Mouse (Mus musculus): ENCODE data around the gene Zfp668. TPM values are rescaled to one million over a fixed set of nuclear protein-coding genes. Genes with fewer than 3 reads are reported as not detected.

The Zfp668 gene
- polyA plus RNA-seq, 1 experiment from 2014 or later: 32.6 TPM

- ATAC-seq (replicated peaks; ENCODE audit: low FRiP score) (peak; percentile 9; the same call in 1 of the 2 replicates), DNase-seq (ENCODE audit: low spot score) (no peak)
- peak overlapping the region; percentile 70 for H3K4me2 ChIP-seq (ENCODE audit: low read depth, low read length, severe bottlenecking)
- H3K4me1 ChIP-seq (replicated peaks; ENCODE audit: control insufficient read depth, insufficient read depth, low read length): peaks cover 13% of the 10 kb centered on the region; the same call in 1 of the 2 replicates
- H3K4me3 ChIP-seq (ENCODE audit: low read depth, low read length): peak overlapping the region; percentile 95
- H3K36me3 ChIP-seq (ENCODE audit: control insufficient read depth, insufficient read depth, low read length): peaks cover 16% of the 10 kb centered on the region
- H3K9me3 ChIP-seq (ENCODE audit: control insufficient read depth, low read length): no peaks in the 10 kb centered on the region
- H3K9ac ChIP-seq (ENCODE audit: low read length): peak overlapping the region; percentile 93
- 4% methylated on average over 20 of the region's 20 CpGs for WGBS
- H3K27me3 ChIP-seq (ENCODE audit: control insufficient read depth, insufficient read depth, low read length): no peaks in the 10 kb centered on the region
- H3K27ac ChIP-seq (ENCODE audit: low read depth, low read length): peak overlapping the region; percentile 97
Measured at GRCm38 (mm10) chr7:127874812-127875626, 1.6 kb downstream of the Zfp668 start.

DNA sequence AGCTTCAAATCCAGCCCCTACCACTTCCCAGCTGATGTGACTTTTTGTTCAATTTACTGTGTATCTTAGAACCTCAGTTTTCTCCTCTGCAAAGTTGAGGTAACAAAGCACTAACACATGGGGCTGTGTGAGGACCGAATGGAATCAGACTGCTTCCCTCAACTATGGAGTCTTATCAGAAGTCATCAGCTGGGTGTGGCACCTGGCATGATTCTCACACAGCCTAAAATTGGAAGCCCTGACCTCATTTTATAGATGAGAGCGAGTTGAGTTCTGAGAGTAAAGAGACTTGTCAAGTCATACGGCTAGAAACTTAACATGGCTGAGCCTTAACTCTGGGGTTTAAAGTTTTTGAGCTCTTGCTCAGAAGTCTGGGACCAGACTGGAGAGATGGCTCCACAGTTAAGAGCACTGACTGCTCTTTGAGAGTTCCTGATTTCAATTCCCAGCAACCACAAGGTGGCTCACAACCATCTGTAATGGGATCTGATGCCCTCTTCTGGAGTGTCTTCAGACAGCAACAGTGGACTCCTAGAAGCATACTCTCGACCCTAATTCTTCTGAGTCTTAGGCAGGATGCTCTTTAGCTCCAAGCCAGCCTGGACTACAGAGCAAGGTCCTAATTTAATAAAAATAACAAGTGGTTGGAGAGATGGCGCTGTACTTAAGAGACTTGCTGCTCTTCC is 6.3 kb downstream of the Zfp668 start:
- no peak overlapping the region for H3K27ac ChIP-seq (ENCODE audit: low read depth, low read length)
- ATAC-seq (replicated peaks; ENCODE audit: low FRiP score): no peak
- no peaks in the 10 kb centered on the region for H3K9me3 ChIP-seq (ENCODE audit: control insufficient read depth, low read length)
- H3K4me3 ChIP-seq (ENCODE audit: low read depth, low read length): no peak overlapping the region
- DNase-seq (ENCODE audit: low spot score): no peak
- H3K4me1 ChIP-seq (replicated peaks; ENCODE audit: control insufficient read depth, insufficient read depth, low read length): peaks cover 7% of the 10 kb centered on the region; the same call in 1 of the 2 replicates
- no peaks in the 10 kb centered on the region for H3K27me3 ChIP-seq (ENCODE audit: control insufficient read depth, insufficient read depth, low read length)
- H3K4me2 ChIP-seq (ENCODE audit: low read depth, low read length, severe bottlenecking): no peak overlapping the region
- WGBS: 87% methylated on average over 5 of the region's 5 CpGs
- no peak overlapping the region for H3K9ac ChIP-seq (ENCODE audit: low read length)
- peaks cover 11% of the 10 kb centered on the region; the same call in 1 of the 2 replicates for H3K36me3 ChIP-seq (ENCODE audit: control insufficient read depth, insufficient read depth, low read length)

- no peak overlapping the region for H3K27ac ChIP-seq (ENCODE audit: low read depth, low read length)
- H3K4me3 ChIP-seq (ENCODE audit: low read depth, low read length): no peak overlapping the region
- DNase-seq (ENCODE audit: low spot score) (no peak), ATAC-seq (replicated peaks; ENCODE audit: low FRiP score) (no peak)
- H3K4me1 ChIP-seq (replicated peaks; ENCODE audit: control insufficient read depth, insufficient read depth, low read length): peaks cover 4% of the 10 kb centered on the region; the same call in 1 of the 2 replicates
- no peak overlapping the region for H3K4me2 ChIP-seq (ENCODE audit: low read depth, low read length, severe bottlenecking)
- no peaks in the 10 kb centered on the region for H3K9me3 ChIP-seq (ENCODE audit: control insufficient read depth, low read length)
- WGBS: 78% methylated on average over 3 of the region's 3 CpGs
- no peak overlapping the region for H3K9ac ChIP-seq (ENCODE audit: low read length)
- no peaks in the 10 kb centered on the region for H3K27me3 ChIP-seq (ENCODE audit: control insufficient read depth, insufficient read depth, low read length)
- peaks cover 11% of the 10 kb centered on the region; the same call in 1 of the 2 replicates for H3K36me3 ChIP-seq (ENCODE audit: control insufficient read depth, insufficient read depth, low read length)
Measured at GRCm38 (mm10) chr7:127869149-127869810, 7.3 kb downstream of the Zfp668 start.

- ATAC-seq (replicated peaks; ENCODE audit: low FRiP score) (no peak), DNase-seq (ENCODE audit: low spot score) (no peak)
- no peaks in the 10 kb centered on the region for H3K27me3 ChIP-seq (ENCODE audit: control insufficient read depth, insufficient read depth, low read length)
- no peaks in the 10 kb centered on the region for H3K9me3 ChIP-seq (ENCODE audit: control insufficient read depth, low read length)
- H3K9ac ChIP-seq (ENCODE audit: low read length): no peak overlapping the region
- H3K4me3 ChIP-seq (ENCODE audit: low read depth, low read length): no peak overlapping the region
- no peaks in the 10 kb centered on the region for H3K4me1 ChIP-seq (replicated peaks; ENCODE audit: control insufficient read depth, insufficient read depth, low read length)
- peaks cover 11% of the 10 kb centered on the region; the same call in 1 of the 2 replicates for H3K36me3 ChIP-seq (ENCODE audit: control insufficient read depth, insufficient read depth, low read length)
- 96% methylated on average over 18 of the region's 18 CpGs for WGBS
- H3K27ac ChIP-seq (ENCODE audit: low read depth, low read length): no peak overlapping the region
- H3K4me2 ChIP-seq (ENCODE audit: low read depth, low read length, severe bottlenecking): no peak overlapping the region
Measured at GRCm38 (mm10) chr7:127867641-127868040, 9.0 kb downstream of the Zfp668 start.

- ATAC-seq (replicated peaks; ENCODE audit: low FRiP score): no peak
- DNase-seq (ENCODE audit: low spot score): no peak
- Histone ChIP-seq H3K27ac (ENCODE audit: low read depth, low read length) (no peak overlapping the region), H3K4me1 (replicated peaks; ENCODE audit: control insufficient read depth, insufficient read depth, low read length) (no peaks in the 10 kb centered on the region), H3K4me3 (ENCODE audit: low read depth, low read length) (no peak overlapping the region), H3K9ac (ENCODE audit: low read length) (no peak overlapping the region), H3K27me3 (ENCODE audit: control insufficient read depth, insufficient read depth, low read length) (no peaks in the 10 kb centered on the region), H3K4me2 (ENCODE audit: low read depth, low read length, severe bottlenecking) (no peak overlapping the region), H3K36me3 (ENCODE audit: control insufficient read depth, insufficient read depth, low read length) (peaks cover 11% of the 10 kb centered on the region; the same call in 1 of the 2 replicates), H3K9me3 (ENCODE audit: control insufficient read depth, low read length) (no peaks in the 10 kb centered on the region)
- 91% methylated on average over 12 of the region's 12 CpGs for WGBS
Measured at GRCm38 (mm10) chr7:127866434-127866833, 10.2 kb downstream of the Zfp668 start.

- Histone ChIP-seq H3K4me1 (replicated peaks; ENCODE audit: control insufficient read depth, insufficient read depth, low read length) (no peaks in the 10 kb centered on the region), H3K4me3 (ENCODE audit: low read depth, low read length) (no peak overlapping the region), H3K9me3 (ENCODE audit: control insufficient read depth, low read length) (no peaks in the 10 kb centered on the region), H3K27ac (ENCODE audit: low read depth, low read length) (no peak overlapping the region), H3K4me2 (ENCODE audit: low read depth, low read length, severe bottlenecking) (no peak overlapping the region), H3K27me3 (ENCODE audit: control insufficient read depth, insufficient read depth, low read length) (no peaks in the 10 kb centered on the region), H3K36me3 (ENCODE audit: control insufficient read depth, insufficient read depth, low read length) (no peaks in the 10 kb centered on the region), H3K9ac (ENCODE audit: low read length) (no peak overlapping the region)
- DNase-seq (ENCODE audit: low spot score) (no peak), ATAC-seq (replicated peaks; ENCODE audit: low FRiP score) (no peak)
- WGBS: 94% methylated on average over 6 of the region's 6 CpGs
Measured at GRCm38 (mm10) chr7:127858258-127858657, 18.4 kb downstream of the Zfp668 start.

DNA sequence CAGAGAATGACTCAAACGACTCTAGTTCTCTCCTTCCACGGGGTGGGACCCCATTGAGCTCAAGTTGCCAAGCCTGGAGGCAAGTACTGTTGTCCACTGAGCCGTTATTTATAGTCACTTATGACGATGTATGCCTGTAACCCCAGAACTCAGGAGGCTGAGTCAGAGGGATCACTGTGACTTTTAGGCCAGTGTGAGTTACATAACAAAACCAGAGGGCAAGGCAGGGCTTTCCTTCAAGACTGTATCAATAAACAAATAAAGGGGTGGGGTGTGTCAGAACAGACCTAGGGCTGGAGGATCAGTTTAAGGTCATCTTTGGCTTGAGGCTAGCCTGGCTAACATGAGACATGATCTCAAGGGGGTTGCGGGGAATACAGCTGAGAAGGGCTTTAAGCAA is 25.7 kb downstream of the Zfp668 start:
- Histone ChIP-seq H3K27me3 (ENCODE audit: control insufficient read depth, insufficient read depth, low read length) (no peaks in the 10 kb centered on the region), H3K4me3 (ENCODE audit: low read depth, low read length) (no peak overlapping the region), H3K9me3 (ENCODE audit: control insufficient read depth, low read length) (no peaks in the 10 kb centered on the region), H3K4me1 (replicated peaks; ENCODE audit: control insufficient read depth, insufficient read depth, low read length) (no peaks in the 10 kb centered on the region), H3K4me2 (ENCODE audit: low read depth, low read length, severe bottlenecking) (no peak overlapping the region), H3K36me3 (ENCODE audit: control insufficient read depth, insufficient read depth, low read length) (no peaks in the 10 kb centered on the region), H3K9ac (ENCODE audit: low read length) (no peak overlapping the region), H3K27ac (ENCODE audit: low read depth, low read length) (no peak overlapping the region)
- 79% methylated on average over 5 of the region's 5 CpGs for WGBS
- ATAC-seq (replicated peaks; ENCODE audit: low FRiP score) (no peak), DNase-seq (ENCODE audit: low spot score) (no peak)

GRCm38 (mm10) chr7:127849973-127850875 is 26.4 kb downstream of the Zfp668 start:
- no peaks in the 10 kb centered on the region for H3K9me3 ChIP-seq (ENCODE audit: control insufficient read depth, low read length)
- no peak overlapping the region for H3K27ac ChIP-seq (ENCODE audit: low read depth, low read length)
- H3K4me3 ChIP-seq (ENCODE audit: low read depth, low read length): no peak overlapping the region
- no peak overlapping the region for H3K4me2 ChIP-seq (ENCODE audit: low read depth, low read length, severe bottlenecking)
- ATAC-seq (replicated peaks; ENCODE audit: low FRiP score) (no peak), DNase-seq (ENCODE audit: low spot score) (no peak)
- H3K4me1 ChIP-seq (replicated peaks; ENCODE audit: control insufficient read depth, insufficient read depth, low read length): no peaks in the 10 kb centered on the region
- no peaks in the 10 kb centered on the region for H3K36me3 ChIP-seq (ENCODE audit: control insufficient read depth, insufficient read depth, low read length)
- WGBS: 86% methylated on average over 6 of the region's 6 CpGs
- H3K27me3 ChIP-seq (ENCODE audit: control insufficient read depth, insufficient read depth, low read length): no peaks in the 10 kb centered on the region
- no peak overlapping the region for H3K9ac ChIP-seq (ENCODE audit: low read length)

All from forebrain, embryonic 11.5 days (tissue).